In the genomic region with DNA sequence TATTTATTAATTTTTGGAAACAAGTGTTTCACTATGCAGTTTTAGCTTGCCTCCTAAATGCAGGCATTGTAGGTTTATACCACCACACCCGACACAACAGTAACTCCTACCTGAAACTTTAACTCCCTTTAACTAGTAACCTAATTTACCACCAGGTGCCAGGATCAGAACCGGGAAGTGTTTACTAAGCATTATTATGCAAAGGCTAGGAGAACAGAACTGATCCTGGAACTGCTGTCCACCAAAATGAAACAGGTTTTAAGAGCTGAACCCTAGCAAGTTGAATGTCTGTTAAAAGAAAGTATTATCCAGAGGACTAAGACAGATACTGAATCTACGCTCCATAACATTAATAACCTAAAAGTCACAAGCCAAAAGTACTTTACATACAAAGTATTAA, we compare ENCODE assay signal across 15 mouse cellular contexts.
"Had no signal": no experiment of that assay in that cellular context is flagged by ENCODE, and none has a peak within 500 bp of the region (broad histone marks: within the 10 kb centered on the region; RNA-seq: fewer than 3 reads in every experiment).

No protein-coding gene starts in this region.

- H3K4me3 ChIP-seq: left cerebral cortex, adult 2 months; lung, embryonic 15.5 days had no signal

- H3K27me3 ChIP-seq: lung, embryonic 15.5 days had no signal

- H3K4me2 ChIP-seq: liver, embryonic 11.5 days; lung, embryonic 15.5 days; midbrain, embryonic 11.5 days had no signal

- H3K9me3 ChIP-seq: lung, embryonic 15.5 days had no signal

- DNase-seq: kidney, adult 11 months; kidney, postnatal 10 days; layer of hippocampus, adult 9-11 months; layer of hippocampus, postnatal 36 days; lung, adult 18-20 months; lung, postnatal 14 days; lung, postnatal 4 days; midbrain, embryonic 14.5 days; thymus, adult 18-20 months; thymus, postnatal 36 days had no signal

- H3K27ac ChIP-seq: left cerebral cortex, adult 2 months; liver, embryonic 14.5 days; lung, embryonic 15.5 days had no signal

- H3K9ac ChIP-seq: liver, embryonic 14.5 days; lung, embryonic 15.5 days had no signal

- H3K36me3 ChIP-seq: lung, embryonic 15.5 days had no signal
